Mouse (Mus musculus) lung, postnatal 14 days (tissue): Measurements from ENCODE around the gene Akr1a1.
A peak's percentile ranks its signal among the peaks of the same experiment; 100 is the strongest.

ENCODE experiments used
- DNase-seq: peaks from one replicate; pipeline ENCODE4 v3.0.0; 2021

Gene Akr1a1

DNA sequence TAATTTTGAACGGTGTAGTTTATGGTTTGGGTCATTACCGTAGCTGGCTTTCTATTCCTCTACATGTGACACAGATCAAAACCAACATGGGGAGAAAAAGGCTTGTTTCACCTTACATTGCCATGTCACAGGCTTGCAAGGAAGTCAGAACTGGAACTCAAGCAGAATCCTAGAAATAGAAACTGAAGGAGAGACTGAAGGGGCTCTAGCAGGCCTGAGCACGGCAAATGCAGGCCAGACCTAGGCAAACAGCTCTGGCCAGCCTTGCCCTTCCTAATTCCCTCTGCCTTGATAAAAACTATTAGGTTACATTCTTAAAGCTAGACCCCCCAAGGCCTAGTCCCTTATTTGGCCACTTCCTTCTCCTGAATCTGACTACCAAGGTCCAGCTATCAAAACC, 4.2 kb upstream of the Akr1a1 start:
- no peak for DNase-seq

DNA sequence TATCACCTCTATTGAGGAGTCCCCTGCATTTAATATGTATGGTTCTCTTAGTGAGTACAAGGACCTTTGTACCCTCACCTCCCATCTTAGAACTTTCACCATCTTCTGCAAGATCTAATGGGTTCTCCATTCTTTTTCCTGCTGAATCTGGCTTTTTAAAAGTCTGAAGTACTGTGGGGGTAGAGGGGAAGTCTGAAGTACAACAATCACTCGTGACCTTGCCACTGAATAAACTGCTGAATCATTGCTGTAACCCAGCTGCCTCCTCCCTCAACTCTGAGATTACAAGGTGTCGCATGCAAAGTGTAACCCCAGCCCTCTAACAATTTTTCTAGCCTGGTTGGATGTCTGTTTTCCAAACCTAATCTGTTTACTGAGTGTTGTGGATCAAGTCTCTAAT, 3.6 kb upstream of the Akr1a1 start:
- DNase-seq, result no peak

DNA sequence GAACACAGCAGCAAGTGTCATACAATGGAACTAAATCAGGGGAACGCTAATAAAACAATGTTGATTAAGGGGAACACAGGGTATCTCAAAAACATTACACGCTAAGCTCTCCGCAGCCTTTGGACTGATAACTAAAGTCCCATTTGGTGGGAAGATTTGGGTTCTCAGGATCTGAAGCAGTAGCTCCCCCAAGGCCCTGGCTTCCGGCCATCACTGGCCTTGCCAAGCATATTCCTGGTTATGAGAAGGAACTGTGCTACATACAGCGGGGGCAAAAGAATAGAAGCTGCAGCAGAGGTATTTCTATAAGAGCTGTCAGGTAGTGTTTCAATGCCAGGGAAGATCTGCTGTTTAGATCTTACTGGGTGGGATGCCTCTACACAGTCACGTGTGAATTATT, 1.7 kb upstream of the Akr1a1 start:
- DNase-seq, result no peak

DNA sequence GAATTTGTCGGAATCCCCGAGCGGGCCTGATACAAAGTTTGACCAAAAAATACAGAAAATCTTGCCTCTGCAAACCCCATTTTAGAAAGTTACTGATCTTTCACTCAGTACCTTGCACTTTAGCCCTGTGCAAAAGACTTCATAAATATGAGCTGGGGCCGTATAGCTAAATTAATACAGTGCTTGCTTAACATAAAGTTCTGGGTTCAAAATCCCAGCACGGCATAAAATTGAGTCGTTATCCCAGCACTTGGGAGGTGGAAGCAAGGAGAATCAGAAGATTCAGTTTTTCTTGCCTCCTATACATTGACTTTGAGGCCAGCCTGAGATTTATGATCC, 286 bp upstream of the Akr1a1 start:
- no peak for DNase-seq

DNA sequence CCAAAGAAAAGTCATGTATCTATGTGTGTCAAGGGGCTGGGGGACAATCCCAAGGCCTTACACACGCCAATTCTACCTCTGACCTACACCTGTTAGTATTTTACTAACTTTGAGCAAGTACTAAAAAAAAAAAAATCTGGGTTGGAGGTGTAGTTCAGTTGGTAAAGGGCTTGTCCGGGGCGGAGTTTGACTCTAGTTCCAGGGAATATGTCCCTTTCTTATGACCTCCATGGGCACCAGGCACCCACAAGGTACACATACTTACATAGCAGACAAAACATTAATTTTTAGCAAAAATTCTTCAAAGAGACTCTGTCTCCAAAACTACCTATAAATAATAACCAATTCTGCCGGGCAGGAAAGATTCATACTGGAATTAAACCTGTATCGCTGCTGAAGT, 1.1 kb downstream of the Akr1a1 start:
- no peak for DNase-seq

DNA sequence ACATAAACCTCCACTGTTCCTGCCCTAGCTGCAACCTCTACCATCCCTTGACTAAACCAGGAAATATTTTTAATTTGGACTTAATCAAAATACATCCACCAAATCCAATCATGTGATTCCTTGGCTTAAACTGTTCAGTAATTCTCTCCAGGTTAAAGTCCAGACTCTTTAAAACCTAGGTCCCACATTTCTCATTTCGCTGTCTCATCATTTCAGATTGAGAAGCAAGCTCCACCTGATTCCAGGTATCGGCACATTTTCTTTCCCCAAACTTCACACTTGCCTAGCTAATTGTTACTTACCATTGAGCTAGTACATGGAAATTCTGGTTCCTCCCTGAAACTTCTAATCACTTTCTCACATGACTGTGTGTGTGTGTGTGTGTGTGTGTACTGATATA, 2.1 kb downstream of the Akr1a1 start:
- no peak for DNase-seq

DNA sequence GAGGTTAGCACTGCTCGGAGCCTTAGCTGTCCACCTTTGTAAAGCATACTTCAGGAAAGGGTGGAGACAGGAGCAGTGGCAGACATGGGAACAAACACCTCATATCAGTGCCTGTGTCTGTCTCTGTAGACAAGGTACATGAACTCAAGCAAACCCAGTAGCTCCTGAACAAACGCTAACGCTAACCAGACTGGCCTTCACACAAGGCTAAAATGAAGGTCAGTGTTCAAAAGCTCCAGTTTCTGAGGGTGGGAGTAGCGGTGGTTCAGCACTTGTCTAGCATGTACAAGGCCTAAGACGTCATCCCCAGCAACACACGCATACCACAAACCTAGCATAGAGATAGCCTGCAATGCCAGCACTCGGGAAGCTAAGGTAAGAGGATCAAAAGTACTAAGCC, 5.9 kb downstream of the Akr1a1 start:
- DNase-seq, result no peak

DNA sequence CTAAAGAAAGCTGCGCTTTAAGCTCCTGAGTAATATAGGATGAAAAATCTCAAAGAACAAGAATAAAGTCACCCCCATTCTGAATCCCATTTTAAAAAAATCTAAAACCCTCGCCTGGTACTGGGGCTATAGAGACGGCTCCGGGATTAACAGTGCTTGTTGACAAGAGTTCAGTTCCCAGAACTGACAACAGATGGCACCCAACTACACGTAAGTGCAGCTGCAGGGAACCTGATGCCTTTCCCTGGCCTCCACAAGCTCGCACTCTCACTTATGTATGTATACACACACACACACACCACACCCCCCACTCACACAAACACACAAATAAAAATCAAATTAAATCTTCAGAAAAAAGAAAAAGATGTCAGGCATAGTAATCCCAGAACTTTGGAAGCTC, 7.2 kb downstream of the Akr1a1 start:
- DNase-seq, result peak; percentile 50

DNA sequence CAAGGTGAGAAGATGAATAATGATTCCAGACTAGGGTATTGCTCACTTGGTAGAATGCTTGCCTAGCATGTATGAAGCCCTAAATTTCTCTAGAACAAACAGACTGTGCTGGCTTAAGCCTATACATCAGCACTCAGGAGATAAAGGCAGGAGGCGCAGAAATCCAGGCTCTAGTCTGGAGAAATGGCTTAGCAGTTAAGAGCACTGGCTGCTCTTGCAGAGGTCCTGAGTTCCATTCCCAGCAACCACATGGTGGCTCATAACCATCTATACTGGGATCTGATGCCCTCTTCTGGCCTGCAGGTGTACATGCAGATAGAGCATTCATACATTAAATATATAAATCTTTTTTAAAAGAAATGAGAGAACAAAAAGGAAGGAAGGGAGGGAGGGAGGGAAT, 9.4 kb downstream of the Akr1a1 start:
- no peak for DNase-seq

DNA sequence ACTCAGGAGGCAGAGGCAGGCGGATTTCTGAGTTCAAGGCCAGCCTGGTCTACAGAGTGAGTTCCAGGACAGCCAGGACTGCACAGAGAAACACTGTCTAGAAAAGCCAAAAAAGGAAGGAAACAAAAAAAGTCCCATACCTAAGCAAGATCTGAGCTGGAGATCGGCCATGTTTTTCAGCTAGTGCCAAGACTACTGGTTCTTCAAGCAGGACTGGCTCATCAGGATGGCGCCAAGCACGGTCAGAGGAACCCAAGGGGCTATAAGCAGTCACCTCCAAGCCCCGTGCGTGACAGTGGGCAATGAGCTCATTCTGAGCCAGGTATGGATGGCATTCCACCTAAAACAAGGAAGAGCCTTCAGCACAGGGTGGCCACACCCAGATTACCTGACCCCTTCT, 12.7 kb downstream of the Akr1a1 start:
- DNase-seq, result no peak

DNA sequence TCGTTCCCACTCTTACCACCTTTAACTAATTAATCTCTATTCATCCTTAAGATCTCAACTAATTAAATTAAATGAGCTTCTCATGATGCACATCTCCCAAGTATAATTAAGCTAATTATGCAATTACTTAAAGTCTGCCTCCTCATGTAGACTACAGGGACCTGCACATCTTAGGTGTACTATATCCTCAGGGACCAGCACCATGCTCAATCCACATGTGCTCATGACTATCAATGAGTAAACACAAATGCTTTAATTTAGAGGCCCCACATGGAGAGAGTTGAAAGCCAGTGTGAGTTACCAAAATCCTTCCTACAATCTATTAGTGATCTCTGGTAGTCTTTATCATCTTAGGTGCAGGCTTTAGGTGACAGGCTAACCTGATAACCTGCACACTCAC, 16.3 kb downstream of the Akr1a1 start:
- no peak for DNase-seq

DNA sequence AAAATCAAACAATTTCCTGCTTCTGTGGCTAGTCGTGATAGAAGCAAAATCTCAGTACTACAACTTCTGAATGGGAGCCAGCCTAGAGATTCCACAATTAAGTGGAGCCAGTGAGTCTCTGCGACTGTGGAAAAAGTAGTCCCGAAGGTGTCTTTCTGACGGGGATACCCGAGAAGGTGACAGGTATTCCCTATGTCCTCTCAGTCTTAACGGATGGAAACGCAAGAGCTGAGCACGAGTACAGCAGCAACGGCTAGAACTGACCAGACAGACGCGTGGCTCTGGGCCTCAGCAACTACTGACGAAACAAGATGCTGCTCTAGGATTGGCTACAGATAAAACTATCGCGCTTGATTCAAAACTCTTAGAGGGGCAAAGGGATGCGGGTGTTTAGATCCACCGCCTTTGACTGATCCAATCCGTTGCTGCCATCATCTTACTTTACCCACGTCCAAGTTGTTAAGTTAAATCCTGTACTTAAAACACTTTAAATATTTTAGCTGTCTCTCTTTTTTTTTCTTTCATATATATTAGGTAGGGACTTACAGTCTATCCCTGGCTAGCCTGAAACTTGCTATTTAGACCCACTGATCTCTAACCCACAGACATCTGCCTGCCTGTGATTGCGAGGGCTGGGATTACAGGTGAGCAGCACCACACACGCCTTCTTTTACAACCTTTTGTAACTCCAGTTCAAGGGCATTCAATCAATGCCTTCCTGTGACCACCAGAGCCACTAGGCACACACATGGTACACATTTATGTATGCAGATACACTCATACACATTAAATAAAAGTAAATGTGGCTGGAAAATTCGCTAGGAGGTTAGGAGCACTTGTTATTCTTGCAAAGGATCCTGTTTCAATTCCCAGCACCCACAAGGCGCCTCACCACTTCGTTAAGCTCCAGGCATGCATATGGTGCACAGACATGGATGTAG, 23.5 kb downstream of the Akr1a1 start, which contains the start of gene Nasp:
Nasp (minus strand) TSS at position 220 of the 941 bp plus-strand sequence.
- DNase-seq, result peak; percentile 83

DNA sequence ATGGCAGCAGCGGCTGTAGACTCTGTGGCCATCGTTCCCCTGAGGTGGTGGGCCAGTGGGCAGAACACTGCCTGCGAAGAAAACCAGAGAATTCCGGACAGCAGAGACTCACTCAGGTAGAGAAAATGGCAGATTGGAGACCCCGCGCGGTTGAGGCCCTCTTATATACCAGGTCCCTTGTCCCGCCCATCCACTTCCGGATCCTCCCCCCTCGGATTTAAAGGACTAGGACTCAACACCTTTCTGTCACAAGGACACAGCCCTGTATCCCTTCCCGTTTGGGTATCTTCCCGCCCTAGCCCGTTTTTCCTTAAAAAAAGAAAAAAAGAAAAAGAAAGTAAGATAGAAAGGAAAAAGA, 24.1 kb downstream of the Akr1a1 start:
- DNase-seq, result peak; percentile 93

DNA sequence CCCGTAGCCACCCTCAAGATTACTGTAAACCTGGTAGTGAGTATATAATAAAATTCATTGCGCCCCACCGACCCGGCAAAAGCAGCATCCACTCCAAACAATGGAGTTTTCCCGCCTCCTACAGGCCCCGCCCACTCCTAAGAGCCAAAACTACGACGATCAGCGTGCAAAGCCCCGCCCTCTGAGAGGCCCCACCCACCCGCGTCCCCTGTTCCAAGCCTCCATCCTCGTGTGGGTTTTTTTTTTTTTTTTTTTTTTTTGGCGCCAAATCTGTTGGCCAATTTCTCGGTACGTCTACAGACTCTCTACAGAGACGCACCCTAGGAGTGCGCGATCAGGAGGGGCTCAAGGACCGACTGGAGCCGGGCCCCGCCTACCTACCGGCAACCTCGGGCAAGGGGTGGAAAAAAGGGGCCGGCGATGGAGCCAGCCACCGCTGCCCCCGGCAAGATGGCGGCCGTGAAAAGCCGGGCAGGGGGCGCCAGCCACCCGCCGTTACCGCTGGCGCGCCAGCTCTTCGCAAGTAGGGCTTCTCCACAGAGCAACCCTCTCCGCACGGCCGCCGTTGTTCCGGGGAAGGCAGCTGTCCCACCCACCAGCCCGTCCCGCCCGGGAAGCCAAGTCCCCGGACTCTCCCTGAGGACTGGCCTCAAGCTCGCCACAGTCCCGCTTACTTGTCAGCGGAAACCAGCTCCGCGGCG, 24.7 kb downstream of the Akr1a1 start:
- DNase-seq, result peak; percentile 86

DNA sequence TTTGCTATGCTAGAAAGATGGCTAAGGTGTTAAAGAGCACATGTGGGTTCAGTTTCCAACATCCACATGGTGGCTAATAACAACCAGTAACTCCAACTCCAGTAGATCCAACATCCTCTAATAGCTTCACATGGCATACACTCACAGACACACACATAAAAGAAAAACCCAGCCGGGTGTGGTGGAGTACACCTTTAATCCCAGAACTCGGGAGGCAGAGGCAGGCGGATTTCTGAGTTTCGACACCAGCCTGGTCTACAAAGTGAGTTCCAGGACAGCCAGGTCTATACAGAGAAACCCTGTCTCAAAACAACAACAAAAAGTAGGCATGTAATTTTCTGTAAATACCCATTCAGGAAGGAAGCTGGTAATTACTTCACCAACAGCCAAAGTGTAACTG, 26.6 kb downstream of the Akr1a1 start:
- DNase-seq, result no peak

DNA sequence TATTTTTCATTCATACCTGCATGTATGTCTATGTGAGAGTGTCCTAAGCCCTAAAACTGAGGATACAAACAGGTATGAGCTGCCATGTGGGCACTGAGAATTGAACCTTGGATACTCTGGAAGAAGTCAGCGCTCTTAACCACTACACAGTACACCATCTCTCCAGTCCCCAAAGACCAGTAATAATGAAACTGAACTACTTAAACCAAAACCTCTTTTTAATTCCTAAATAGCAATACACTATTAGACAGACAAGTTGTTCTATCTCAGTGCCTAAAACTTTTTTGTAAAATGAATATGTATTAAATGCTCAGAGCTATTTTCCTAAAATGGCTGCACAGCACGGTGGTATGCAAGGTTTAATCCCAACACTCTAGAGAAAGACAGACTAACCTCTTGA, 36.2 kb downstream of the Akr1a1 start:
- no peak for DNase-seq

DNA sequence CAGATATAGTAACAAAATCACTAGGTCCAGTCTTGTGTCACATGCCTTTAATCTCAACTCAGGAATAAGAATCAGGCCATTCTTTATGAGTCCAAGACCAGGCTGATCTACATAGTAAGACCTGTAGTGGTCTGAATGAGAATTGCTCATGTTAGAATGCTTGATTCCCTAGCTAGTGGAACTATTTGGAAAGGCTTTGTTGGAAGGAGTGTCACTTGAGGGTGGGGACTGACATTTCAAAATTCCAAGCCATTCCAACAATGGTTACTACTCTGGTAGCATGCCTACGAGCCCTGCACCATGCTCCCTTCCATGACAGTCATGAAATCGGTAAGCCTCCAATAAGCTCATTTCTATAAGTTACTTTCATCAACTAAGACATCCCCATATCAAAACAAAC, 38.9 kb downstream of the Akr1a1 start:
- DNase-seq, result no peak

DNA sequence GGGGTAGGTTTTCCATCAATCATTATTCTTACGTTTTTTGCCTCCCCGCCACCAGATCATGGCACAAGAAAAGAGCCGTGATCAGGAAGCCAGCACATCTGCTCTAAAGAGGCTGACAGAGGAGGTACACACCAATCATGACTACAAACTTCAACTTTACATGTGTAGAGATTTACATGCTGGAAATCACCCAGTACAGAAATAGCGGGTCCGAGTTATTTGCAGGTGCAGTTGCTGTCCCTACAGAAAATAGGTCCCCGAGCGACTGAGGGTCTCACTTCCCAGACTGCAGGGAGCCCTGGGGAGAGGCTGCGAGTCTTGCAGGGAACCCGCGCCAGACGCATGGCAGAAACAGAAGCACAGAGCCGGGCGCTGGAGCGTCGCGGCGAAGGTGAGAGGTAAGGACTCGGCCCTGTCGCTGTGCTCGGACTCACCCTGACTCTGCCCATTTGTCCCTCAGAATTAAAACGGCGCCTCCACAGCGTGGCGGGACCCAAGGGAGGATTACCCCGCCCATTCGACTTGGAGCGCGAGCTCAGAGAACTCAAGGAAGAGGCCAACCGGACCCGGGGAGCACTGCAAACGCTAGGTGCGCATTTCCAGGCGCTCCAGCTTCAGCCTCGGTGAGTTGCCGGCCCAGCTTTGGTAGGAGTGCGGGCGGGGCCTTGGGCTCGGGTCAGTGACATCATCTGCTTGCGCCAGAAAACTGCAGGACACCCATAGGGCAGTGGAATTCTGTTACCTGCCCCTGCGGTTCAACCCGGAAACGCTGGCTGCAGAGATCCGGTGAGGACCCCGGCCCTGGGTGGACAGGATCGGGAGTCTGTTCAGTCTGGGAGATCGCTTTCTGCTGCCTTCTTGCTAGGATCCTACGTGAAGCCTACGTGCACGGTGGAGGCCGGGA, 54.2 kb downstream of the Akr1a1 start:
- peak; percentile 85 for DNase-seq

DNA sequence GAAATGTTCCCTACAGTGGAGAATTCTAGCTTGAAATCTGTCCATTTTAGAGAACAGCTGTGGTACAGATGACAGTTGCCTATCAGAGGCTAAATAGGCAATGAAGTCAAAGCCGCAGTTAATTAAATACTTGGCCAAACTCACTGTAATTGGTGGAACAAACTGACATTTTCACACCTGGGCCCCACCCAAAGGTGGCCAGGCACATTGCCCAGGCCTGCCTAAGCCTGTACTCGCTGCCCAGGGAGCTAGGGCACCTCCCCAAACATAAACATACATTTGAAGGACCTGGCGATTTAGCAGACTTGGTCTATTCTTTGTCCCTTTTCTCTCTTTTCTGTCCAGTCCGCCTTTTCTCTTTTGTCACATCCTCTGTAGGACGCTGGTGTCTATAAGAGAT, 55.1 kb downstream of the Akr1a1 start, which contains the start of gene Ccdc17:
Ccdc17 (plus strand) TSS at position 276 of the 400 bp plus-strand sequence.
- DNase-seq, result no peak

DNA sequence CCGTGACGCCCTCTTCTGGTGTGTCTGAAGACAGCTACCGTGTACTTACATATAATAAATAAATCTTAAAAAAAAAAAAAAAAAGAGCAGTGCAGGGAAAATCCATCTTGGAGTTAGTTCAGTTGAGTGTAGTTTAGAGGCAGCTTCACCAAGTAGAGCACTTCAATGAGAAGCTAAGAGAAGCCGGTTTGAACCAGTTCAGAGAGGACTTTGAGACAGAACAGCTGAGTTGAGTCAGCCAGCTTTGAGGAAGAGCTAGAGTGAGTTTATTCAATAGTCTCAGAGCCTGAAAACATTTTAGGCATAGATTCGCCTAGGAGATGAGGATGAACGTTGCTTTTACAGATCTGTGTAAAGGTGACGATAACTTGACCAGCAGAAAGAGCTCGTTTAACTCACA, 55.7 kb downstream of the Akr1a1 start:
- no peak for DNase-seq
